Mouse (Mus musculus) cortical plate, adult 2 months (tissue): ENCODE measurements around the gene Ears2. TPM values are rescaled to one million over a fixed set of nuclear protein-coding genes. Genes with fewer than 3 reads are reported as not detected.
A peak's percentile ranks its signal among the peaks of the same experiment; 100 is the strongest.

Experiments
- H3K27ac ChIP-seq: fragments of 200-500 bp; 2 replicates; pipeline ENCODE4 v1.5.1; 2012; ENCODE audit warnings: low read length, control low read depth, inconsistent platforms; ENCODE audit not compliant: insufficient read depth
- H3K4me1 ChIP-seq: fragments of 200-500 bp; 2 replicates; pipeline ENCODE4 v1.6.1; 2011; ENCODE audit warnings: low read length; ENCODE audit not compliant: control insufficient read depth, insufficient read depth
- H3K4me3 ChIP-seq: fragments of 200-500 bp; 2 replicates; pipeline ENCODE4 v1.5.1; 2011; ENCODE audit warnings: mild to moderate bottlenecking, low read length, control low read depth; ENCODE audit not compliant: insufficient read depth
- CTCF ChIP-seq: fragments of 200-500 bp; IDR thresholded peaks from 2 replicates; pipeline ENCODE4 v1.5.1; 2011; ENCODE audit warnings: mild to moderate bottlenecking, control low read depth, low read length; ENCODE audit not compliant: insufficient read depth; ENCODE audit errors: extremely low read depth
- POLR2A ChIP-seq: fragments of 200-500 bp; IDR thresholded peaks from 2 replicates; pipeline ENCODE4 v1.6.1; 2011; ENCODE audit warnings: mild to moderate bottlenecking, low read length, control low read depth; ENCODE audit not compliant: insufficient read depth; ENCODE audit errors: extremely low read depth
- polyA plus RNA-seq: library from polyadenylated mRNA; depleted of rRNA; stranded (reverse); fragments of >200 nt; gene quantifications from 2 replicates; pipeline ENCODE4 v1.2.3, GENCODE M21; 2012

The Ears2 gene
- polyA plus RNA-seq, 1 experiment = 4.8 TPM

- 0 out of 2 replicates have a peak, but pooled peaks cover 1% of the 10 kb centered on the region for H3K4me1 ChIP-seq
- no peak overlapping the region for H3K27ac ChIP-seq
- no peak overlapping the region for H3K4me3 ChIP-seq
- TF ChIP-seq POLR2A (no peak), CTCF (no peak)
Measured at GRCm38 (mm10) chr7:122045711-122046110, 21.4 kb downstream of the Ears2 start.

- Histone ChIP-seq H3K4me1 (0 out of 2 replicates have a peak, but pooled peaks cover 1% of the 10 kb centered on the region), H3K4me3 (no peak overlapping the region), H3K27ac (no peak overlapping the region)
- TF ChIP-seq POLR2A = no peak
- no peak for TF ChIP-seq CTCF
Measured at GRCm38 (mm10) chr7:122045181-122045634, 21.9 kb downstream of the Ears2 start.

- TF ChIP-seq CTCF = no peak
- no peak for TF ChIP-seq POLR2A
Measured at GRCm38 (mm10) chr7:122044106-122044505, 23.0 kb downstream of the Ears2 start.

GRCm38 (mm10) chr7:122034348-122034747 is 32.7 kb downstream of the Ears2 start:
- Histone ChIP-seq H3K4me1 (no peaks in the 10 kb centered on the region; the same call in 1 of the 2 replicates), H3K4me3 (no peak overlapping the region), H3K27ac (no peak overlapping the region)
- TF ChIP-seq CTCF = peak; percentile 48
- no peak for TF ChIP-seq POLR2A

More at GRCm38 (mm10) chr7:122044106-122044505, 23.0 kb downstream of the Ears2 start:
- Histone ChIP-seq H3K4me3 (no peak overlapping the region), H3K4me1 (0 out of 2 replicates have a peak, but pooled peaks cover 1% of the 10 kb centered on the region), H3K27ac (no peak overlapping the region)

GRCm38 (mm10) chr7:122033371-122033770 is 33.7 kb downstream of the Ears2 start:
- no peak overlapping the region for H3K27ac ChIP-seq
- H3K4me3 ChIP-seq = no peak overlapping the region
- TF ChIP-seq POLR2A (no peak), CTCF (no peak)
- no peaks in the 10 kb centered on the region; the same call in 1 of the 2 replicates for H3K4me1 ChIP-seq

GRCm38 (mm10) chr7:122022131-122022530 is 44.9 kb downstream of the Ears2 start:
- no peak for TF ChIP-seq CTCF
- no peak for TF ChIP-seq POLR2A
- Histone ChIP-seq H3K4me1 (no peaks in the 10 kb centered on the region), H3K27ac (no peak overlapping the region), H3K4me3 (no peak overlapping the region)

GRCm38 (mm10) chr7:122020667-122021354 is 46.3 kb downstream of the Ears2 start, which contains the start of gene Gga2:
Gene Gga2, minus strand, starts transcription at chr7:122021222.
- Histone ChIP-seq H3K4me3 (peak within 1 kb of the TSS; percentile 83), H3K27ac (peak within 1 kb of the TSS; percentile 79), H3K4me1 (no peaks in the 10 kb centered on the region)
- TF ChIP-seq CTCF (no peak), POLR2A (peak; percentile 72; the same call in 1 of the 2 replicates)

- Histone ChIP-seq H3K4me1 (no peaks in the 10 kb centered on the region), H3K27ac (no peak overlapping the region), H3K4me3 (peak overlapping the region; percentile 83)
- no peak for TF ChIP-seq POLR2A
- no peak for TF ChIP-seq CTCF
Measured at GRCm38 (mm10) chr7:122020273-122020666, 46.8 kb downstream of the Ears2 start.

GRCm38 (mm10) chr7:122018978-122019377 is 48.1 kb downstream of the Ears2 start:
- H3K27ac ChIP-seq = no peak overlapping the region
- no peaks in the 10 kb centered on the region for H3K4me1 ChIP-seq
- H3K4me3 ChIP-seq = peak overlapping the region; percentile 83; the same call in 1 of the 2 replicates
- TF ChIP-seq CTCF (no peak), POLR2A (no peak)

- Histone ChIP-seq H3K27ac (no peak overlapping the region), H3K4me3 (no peak overlapping the region; the same call in 1 of the 2 replicates), H3K4me1 (no peaks in the 10 kb centered on the region)
- TF ChIP-seq CTCF (no peak), POLR2A (no peak)
Measured at GRCm38 (mm10) chr7:122018247-122018646, 48.8 kb downstream of the Ears2 start.
